Mouse (Mus musculus) stomach, embryonic 15.5 days (tissue): ENCODE data around the gene Ush1g. TPM values are rescaled to one million over a fixed set of nuclear protein-coding genes. Genes with fewer than 3 reads are reported as not detected.

ENCODE experiments used
- ATAC-seq: fragments of 200-750 bp; cut with Nextera tagmentation; 2 replicates; pipeline ENCODE4 v1.8.0; 2017; ENCODE audit warnings: low read depth, moderate number of reproducible peaks, moderate TSS enrichment; ENCODE audit not compliant: insufficient read depth, low FRiP score
- H3K27ac ChIP-seq: fragments of 300-500 bp; sonication (generic); 2 replicates; pipeline ENCODE4 v1.5.1; 2015; ENCODE audit warnings: mild to moderate bottlenecking, inconsistent platforms
- H3K27me3 ChIP-seq: fragments of 300-500 bp; sonication (generic); replicated peaks from 2 replicates; pipeline ENCODE4 v1.6.1; 2015; ENCODE audit warnings: inconsistent platforms
- H3K36me3 ChIP-seq: fragments of 300-500 bp; sonication (generic); 2 replicates; pipeline ENCODE4 v1.6.1; 2015; ENCODE audit warnings: inconsistent platforms
- H3K4me1 ChIP-seq: fragments of 300-500 bp; sonication (generic); 2 replicates; pipeline ENCODE4 v1.6.1; 2015; ENCODE audit warnings: inconsistent platforms
- H3K4me2 ChIP-seq: fragments of 300-500 bp; sonication (generic); 2 replicates; pipeline ENCODE4 v1.6.1; 2015; ENCODE audit warnings: mild to moderate bottlenecking, inconsistent platforms
- H3K4me3 ChIP-seq: fragments of 300-500 bp; sonication (generic); replicated peaks from 2 replicates; pipeline ENCODE4 v1.5.1; 2015; ENCODE audit warnings: inconsistent platforms
- H3K9ac ChIP-seq: fragments of 300-500 bp; sonication (generic); 2 replicates; pipeline ENCODE4 v1.6.1; 2015; ENCODE audit warnings: inconsistent platforms
- H3K9me3 ChIP-seq: fragments of 300-500 bp; sonication (generic); 2 replicates; pipeline ENCODE4 v1.6.1; 2016; ENCODE audit warnings: inconsistent platforms
- WGBS: fragments of 180-500 bp; shearing (Covaris S2); methylation state at CpG from one replicate; pipeline ENCODE4 v1.1.7; 2015; 5-methylcytosine and 5-hydroxymethylcytosine counted together
- polyA plus RNA-seq: library from polyadenylated mRNA; unstranded; fragments of >200 nt; fragmentation: Nextera tagmentation; extraction: Ambion mirVana; gene quantifications from 2 replicates; pipeline ENCODE4 v1.2.1, GENCODE M21; 2015

The Ush1g gene
- 0.26 and 0.35 TPM in 2 replicates for polyA plus RNA-seq

- 4% methylated on average over 35 of the region's 35 CpGs for WGBS
- no peak for ATAC-seq
- peak within 1 kb of the TSS; percentile 17 for H3K4me3 ChIP-seq
Observed at GRCm38 (mm10) chr11:115321906-115322693, at the start of gene Ush1g. TSS of gene Ush1g (minus strand) at chr11:115322041.

GRCm38 (mm10) chr11:115371354-115371753 lies 49.5 kb upstream of the Ush1g start:
- H3K4me3 ChIP-seq: no peak overlapping the region
- 52% methylated on average over 8 of the region's 8 CpGs for WGBS
- H3K27ac ChIP-seq: no peak overlapping the region
- no peaks in the 10 kb centered on the region for H3K9me3 ChIP-seq
- peaks cover 20% of the 10 kb centered on the region for H3K27me3 ChIP-seq
- H3K4me1 ChIP-seq: peaks cover 21% of the 10 kb centered on the region
- H3K36me3 ChIP-seq: no peaks in the 10 kb centered on the region
- no peak overlapping the region for H3K4me2 ChIP-seq
- H3K9ac ChIP-seq: no peak overlapping the region
- no peak for ATAC-seq

More at GRCm38 (mm10) chr11:115321906-115322693, at the start of gene Ush1g:
- H3K4me2 ChIP-seq: peak within 1 kb of the TSS; percentile 24
- no peak within 1 kb of the TSS for H3K9ac ChIP-seq
- peaks cover 11% of the 10 kb centered on the region; the same call in 1 of the 2 replicates for H3K4me1 ChIP-seq
- no peak within 1 kb of the TSS for H3K27ac ChIP-seq
- no peaks in the 10 kb centered on the region for H3K9me3 ChIP-seq
- H3K27me3 ChIP-seq: peaks cover 79% of the 10 kb centered on the region
- no peaks in the 10 kb centered on the region for H3K36me3 ChIP-seq

- H3K9me3 ChIP-seq: no peaks in the 10 kb centered on the region
- H3K27me3 ChIP-seq: peaks cover 20% of the 10 kb centered on the region
- no peak overlapping the region for H3K27ac ChIP-seq
- no peak overlapping the region for H3K4me3 ChIP-seq
- no peaks in the 10 kb centered on the region for H3K36me3 ChIP-seq
- peaks cover 26% of the 10 kb centered on the region for H3K4me1 ChIP-seq
- no peak for ATAC-seq
- H3K9ac ChIP-seq: no peak overlapping the region
- 51% methylated on average over 7 of the region's 7 CpGs for WGBS
- no peak overlapping the region for H3K4me2 ChIP-seq
Observed at GRCm38 (mm10) chr11:115370368-115370767, 48.5 kb upstream of the Ush1g start.

- Histone ChIP-seq H3K27me3 (peaks cover 10% of the 10 kb centered on the region), H3K9me3 (no peaks in the 10 kb centered on the region), H3K36me3 (no peaks in the 10 kb centered on the region), H3K27ac (peak within 1 kb of the TSS; percentile 52), H3K4me1 (peaks cover 15% of the 10 kb centered on the region), H3K9ac (peak within 1 kb of the TSS; percentile 49; the same call in 1 of the 2 replicates), H3K4me3 (peak within 1 kb of the TSS; percentile 53), H3K4me2 (peak within 1 kb of the TSS; percentile 73)
- peak; percentile 79 for ATAC-seq
- under 1% methylated on average over 30 of the region's 39 CpGs for WGBS
Observed at GRCm38 (mm10) chr11:115367395-115367944, 45.6 kb upstream of the Ush1g start, which contains the start of gene Hid1. TSS of gene Hid1 (minus strand) at chr11:115367756.

- H3K36me3 ChIP-seq: no peaks in the 10 kb centered on the region
- peak overlapping the region; percentile 73 for H3K4me2 ChIP-seq
- H3K4me3 ChIP-seq: peak overlapping the region; percentile 53
- 5% methylated on average over 28 of the region's 28 CpGs for WGBS
- no peak for ATAC-seq
- H3K9me3 ChIP-seq: no peaks in the 10 kb centered on the region
- peaks cover 10% of the 10 kb centered on the region for H3K27me3 ChIP-seq
- peaks cover 15% of the 10 kb centered on the region for H3K4me1 ChIP-seq
- H3K27ac ChIP-seq: peak overlapping the region; percentile 52
- peak overlapping the region; percentile 49; the same call in 1 of the 2 replicates for H3K9ac ChIP-seq
Observed at GRCm38 (mm10) chr11:115366706-115367394, 45.0 kb upstream of the Ush1g start.

- H3K27ac ChIP-seq: no peak overlapping the region; the same call in 1 of the 2 replicates
- no peak for ATAC-seq
- peak overlapping the region; percentile 53 for H3K4me3 ChIP-seq
- H3K27me3 ChIP-seq: peaks cover 10% of the 10 kb centered on the region
- H3K9ac ChIP-seq: no peak overlapping the region
- 29% methylated on average over 7 of the region's 7 CpGs for WGBS
- H3K4me2 ChIP-seq: peak overlapping the region; percentile 73
- H3K4me1 ChIP-seq: peaks cover 15% of the 10 kb centered on the region
- no peaks in the 10 kb centered on the region for H3K36me3 ChIP-seq
- no peaks in the 10 kb centered on the region for H3K9me3 ChIP-seq
Observed at GRCm38 (mm10) chr11:115366039-115366705, 44.3 kb upstream of the Ush1g start.

GRCm38 (mm10) chr11:115364136-115364535 lies 42.3 kb upstream of the Ush1g start:
- H3K27ac ChIP-seq: peak overlapping the region; percentile 44; the same call in 1 of the 2 replicates
- no peak overlapping the region; the same call in 1 of the 2 replicates for H3K4me2 ChIP-seq
- H3K36me3 ChIP-seq: no peaks in the 10 kb centered on the region
- 84% methylated on average over 3 of the region's 3 CpGs for whole genome bisulfite sequencing
- no peak overlapping the region for H3K9ac ChIP-seq
- H3K27me3 ChIP-seq: peaks cover 10% of the 10 kb centered on the region
- ATAC-seq: no peak; the same call in 1 of the 2 replicates
- H3K9me3 ChIP-seq: no peaks in the 10 kb centered on the region
- H3K4me1 ChIP-seq: peaks cover 25% of the 10 kb centered on the region
- no peak overlapping the region for H3K4me3 ChIP-seq

- Histone ChIP-seq H3K9me3 (no peaks in the 10 kb centered on the region), H3K9ac (no peak overlapping the region), H3K27ac (peak overlapping the region; percentile 68; the same call in 1 of the 2 replicates), H3K4me1 (peaks cover 17% of the 10 kb centered on the region), H3K27me3 (0 out of 2 replicates have a peak, but pooled peaks cover 5% of the 10 kb centered on the region), H3K4me2 (0 out of 2 replicates have a peak overlapping the region, but pooled peaks have one; percentile 3), H3K36me3 (no peaks in the 10 kb centered on the region), H3K4me3 (no peak overlapping the region)
- no peak for ATAC-seq
- 64% methylated on average over 6 of the region's 6 CpGs for WGBS
Observed at GRCm38 (mm10) chr11:115359726-115360125, 37.9 kb upstream of the Ush1g start.

GRCm38 (mm10) chr11:115359293-115359692 lies 37.5 kb upstream of the Ush1g start:
- ATAC-seq: 0 out of 2 replicates have a peak, but pooled peaks have one; percentile 11
- H3K27ac ChIP-seq: peak overlapping the region; percentile 68; the same call in 1 of the 2 replicates
- no peak overlapping the region for H3K9ac ChIP-seq
- H3K4me1 ChIP-seq: peaks cover 17% of the 10 kb centered on the region
- no peak overlapping the region for H3K4me3 ChIP-seq
- 0 out of 2 replicates have a peak, but pooled peaks cover 5% of the 10 kb centered on the region for H3K27me3 ChIP-seq
- 41% methylated on average over 3 of the region's 3 CpGs for WGBS
- H3K9me3 ChIP-seq: no peaks in the 10 kb centered on the region
- H3K36me3 ChIP-seq: no peaks in the 10 kb centered on the region
- 0 out of 2 replicates have a peak overlapping the region, but pooled peaks have one; percentile 3 for H3K4me2 ChIP-seq

GRCm38 (mm10) chr11:115358468-115358867 lies 36.6 kb upstream of the Ush1g start:
- 19% methylated on average over 5 of the region's 5 CpGs for WGBS
- Histone ChIP-seq H3K4me2 (no peak overlapping the region), H3K9ac (no peak overlapping the region), H3K4me1 (peaks cover 17% of the 10 kb centered on the region), H3K36me3 (no peaks in the 10 kb centered on the region), H3K27ac (peak overlapping the region; percentile 68; the same call in 1 of the 2 replicates), H3K27me3 (0 out of 2 replicates have a peak, but pooled peaks cover 5% of the 10 kb centered on the region), H3K9me3 (no peaks in the 10 kb centered on the region), H3K4me3 (no peak overlapping the region)
- ATAC-seq: no peak

- no peak for ATAC-seq
- Histone ChIP-seq H3K36me3 (0 out of 2 replicates have a peak, but pooled peaks cover 4% of the 10 kb centered on the region), H3K27me3 (peaks cover 5% of the 10 kb centered on the region; the same call in 1 of the 2 replicates), H3K9ac (no peak overlapping the region), H3K4me3 (no peak overlapping the region), H3K9me3 (no peaks in the 10 kb centered on the region), H3K27ac (no peak overlapping the region), H3K4me2 (no peak overlapping the region), H3K4me1 (peaks cover 7% of the 10 kb centered on the region)
- WGBS: 9% methylated on average over 8 of the region's 8 CpGs
Observed at GRCm38 (mm10) chr11:115354183-115354582, 32.3 kb upstream of the Ush1g start.
